8 mouse cellular contexts compared by ENCODE assay signal in genomic region chr15:78436380-78437192, GRCm38 (mm10). TPM values are rescaled to one million over a fixed set of nuclear protein-coding genes. Genes with fewer than 3 reads are reported as not detected.
DNase-seq lines count a peak whose midpoint lies in the region; ATAC-seq and TF ChIP-seq lines count a peak whose summit lies in the region.

No protein-coding gene starts in this region.

- H3K9me3 ChIP-seq in embryonic facial prominence, embryonic 15.5 days (replicated peaks), result no peaks in the 10 kb centered on the region
- no peaks in the 10 kb centered on the region for H3K9me3 ChIP-seq in heart, embryonic 11.5 days (replicated peaks; ENCODE audit: control insufficient read depth, low read length)
- no peaks in the 10 kb centered on the region for H3K9me3 ChIP-seq in kidney, embryonic 16.5 days (ENCODE audit: low read length)
- no peaks in the 10 kb centered on the region for H3K9me3 ChIP-seq in limb, embryonic 13.5 days
- H3K9me3 ChIP-seq in midbrain, postnatal 0 days (ENCODE audit: low read length), result no peaks in the 10 kb centered on the region

- peak overlapping the region; percentile 34 for H3K4me3 ChIP-seq in embryonic facial prominence, embryonic 15.5 days (replicated peaks)
- H3K4me3 ChIP-seq in heart, embryonic 11.5 days (ENCODE audit: low read depth, low read length), result peak overlapping the region; percentile 20
- H3K4me3 ChIP-seq in kidney, embryonic 16.5 days (ENCODE audit: low read length), result peak overlapping the region; percentile 38
- peak overlapping the region; percentile 30 for H3K4me3 ChIP-seq in limb, embryonic 13.5 days
- H3K4me3 ChIP-seq in midbrain, postnatal 0 days (ENCODE audit: low read depth, low read length), result no peak overlapping the region

- no peak overlapping the region for H3K9ac ChIP-seq in embryonic facial prominence, embryonic 15.5 days
- H3K9ac ChIP-seq in heart, embryonic 11.5 days (ENCODE audit: low read depth, low read length), result peak overlapping the region; percentile 50
- H3K9ac ChIP-seq in kidney, embryonic 16.5 days (replicated peaks; ENCODE audit: low read length), result peak overlapping the region; percentile 59
- peak overlapping the region; percentile 59 for H3K9ac ChIP-seq in limb, embryonic 13.5 days
- H3K9ac ChIP-seq in midbrain, postnatal 0 days (replicated peaks; ENCODE audit: low read length, poor library complexity, severe bottlenecking), result peak overlapping the region; percentile 39

- TF ChIP-seq CTCF in midbrain, postnatal 0 days (IDR thresholded peaks at IDR 0.05), result peak; percentile 42

- DNase-seq in thymus, postnatal 36 days, result peak; percentile 19 to 47
- DNase-seq in thymus, adult 18-20 months, result no peak
- DNase-seq in midbrain, postnatal 0 days (ENCODE audit: low spot score), result peak; percentile 77
- DNase-seq in testis, postnatal 10 days (ENCODE audit: low spot score), result peak; percentile 97

- H3K36me3 ChIP-seq in embryonic facial prominence, embryonic 15.5 days, result peaks cover 35% of the 10 kb centered on the region
- H3K36me3 ChIP-seq in heart, embryonic 11.5 days (ENCODE audit: control insufficient read depth, insufficient read depth, low read length), result no peaks in the 10 kb centered on the region
- peaks cover 8% of the 10 kb centered on the region; the same call in 1 of the 2 replicates for H3K36me3 ChIP-seq in kidney, embryonic 16.5 days (ENCODE audit: insufficient read depth, low read length)
- H3K36me3 ChIP-seq in limb, embryonic 13.5 days, result peaks cover 42% of the 10 kb centered on the region
- H3K36me3 ChIP-seq in midbrain, postnatal 0 days (ENCODE audit: insufficient read depth, low read length), result peaks cover 33% of the 10 kb centered on the region

- peaks cover 39% of the 10 kb centered on the region for H3K4me1 ChIP-seq in embryonic facial prominence, embryonic 15.5 days
- H3K4me1 ChIP-seq in heart, embryonic 11.5 days (ENCODE audit: control insufficient read depth, insufficient read depth, low read length), result peaks cover 22% of the 10 kb centered on the region
- H3K4me1 ChIP-seq in kidney, embryonic 16.5 days (ENCODE audit: insufficient read depth, low read length), result peaks cover 34% of the 10 kb centered on the region
- peaks cover 20% of the 10 kb centered on the region for H3K4me1 ChIP-seq in limb, embryonic 13.5 days
- H3K4me1 ChIP-seq in midbrain, postnatal 0 days (ENCODE audit: insufficient read depth, low read length), result peaks cover 6% of the 10 kb centered on the region; the same call in 1 of the 2 replicates

- H3K27me3 ChIP-seq in embryonic facial prominence, embryonic 15.5 days, result no peaks in the 10 kb centered on the region
- H3K27me3 ChIP-seq in heart, embryonic 11.5 days (ENCODE audit: control insufficient read depth, insufficient read depth, low read length), result peaks cover 6% of the 10 kb centered on the region
- no peaks in the 10 kb centered on the region for H3K27me3 ChIP-seq in kidney, embryonic 16.5 days (ENCODE audit: insufficient read depth, low read length)
- peaks cover 27% of the 10 kb centered on the region for H3K27me3 ChIP-seq in limb, embryonic 13.5 days
- no peaks in the 10 kb centered on the region for H3K27me3 ChIP-seq in midbrain, postnatal 0 days (ENCODE audit: insufficient read depth, low read length)

- peak overlapping the region; percentile 78 for H3K27ac ChIP-seq in embryonic facial prominence, embryonic 15.5 days (replicated peaks)
- H3K27ac ChIP-seq in heart, embryonic 11.5 days (ENCODE audit: low read depth, low read length), result no peak overlapping the region
- peak overlapping the region; percentile 67 for H3K27ac ChIP-seq in kidney, embryonic 16.5 days (ENCODE audit: low read length)
- peak overlapping the region; percentile 28; the same call in 1 of the 2 replicates for H3K27ac ChIP-seq in limb, embryonic 13.5 days
- H3K27ac ChIP-seq in midbrain, postnatal 0 days (ENCODE audit: low read depth, low read length), result no peak overlapping the region

- WGBS in embryonic facial prominence, embryonic 15.5 days, result 10% methylated on average over 28 of the region's 32 CpGs
- 12% methylated on average over 28 of the region's 32 CpGs for WGBS in heart, embryonic 11.5 days (ENCODE audit: insufficient replicate concordance)
- WGBS in kidney, embryonic 16.5 days, result 8% methylated on average over 32 of the region's 32 CpGs
- WGBS in limb, embryonic 13.5 days, result 10% methylated on average over 29 of the region's 32 CpGs
- WGBS in midbrain, postnatal 0 days, result 16% methylated on average over 31 of the region's 32 CpGs

- ATAC-seq in embryonic facial prominence, embryonic 15.5 days (ENCODE audit: insufficient number of reproducible peaks, low FRiP score, low TSS enrichment, low read depth), result peak; percentile 81
- ATAC-seq in heart, embryonic 11.5 days (replicated peaks; ENCODE audit: insufficient number of reproducible peaks, low FRiP score, low TSS enrichment), result peak; percentile 23; the same call in 1 of the 2 replicates
- peak; percentile 69 for ATAC-seq in kidney, embryonic 16.5 days (ENCODE audit: low FRiP score, low TSS enrichment)
- ATAC-seq in limb, embryonic 13.5 days (ENCODE audit: low FRiP score, low read depth), result 0 out of 2 replicates have a peak, but pooled peaks have one; percentile 52
- no peak for ATAC-seq in midbrain, postnatal 0 days (ENCODE audit: low FRiP score)

- peak overlapping the region; percentile 61 for H3K4me2 ChIP-seq in embryonic facial prominence, embryonic 15.5 days (replicated peaks)
- H3K4me2 ChIP-seq in heart, embryonic 11.5 days, result peak overlapping the region; percentile 58
- H3K4me2 ChIP-seq in kidney, embryonic 16.5 days (replicated peaks; ENCODE audit: low read depth, low read length), result peak overlapping the region; percentile 62
- H3K4me2 ChIP-seq in limb, embryonic 13.5 days (replicated peaks), result peak overlapping the region; percentile 63
- peak overlapping the region; percentile 43 for H3K4me2 ChIP-seq in midbrain, postnatal 0 days (ENCODE audit: low read depth, low read length, poor library complexity, severe bottlenecking)

RNA-seq across cellular contexts. Expression of gene Kctd17, which starts 8.2 kb away (rescaled TPM):
- polyA plus RNA-seq in embryonic facial prominence, embryonic 15.5 days (2015; fragmentation: Nextera tagmentation; extraction: Ambion mirVana), result 59.0 and 62.5 TPM in 2 replicates
- 16.8 and 21.3 TPM in 2 replicates for polyA plus RNA-seq in heart, embryonic 11.5 days (2014; fragmentation: Nextera tagmentation; extraction: Ambion mirVana)
- 41.5 and 43.1 TPM in 2 replicates for polyA plus RNA-seq in kidney, embryonic 16.5 days (2015; fragmentation: Nextera tagmentation; extraction: Ambion mirVana)
- 45.0 and 48.3 TPM in 2 replicates for polyA plus RNA-seq in limb, embryonic 13.5 days (2015; fragmentation: Nextera tagmentation; extraction: Ambion mirVana)
- total RNA-seq in midbrain, postnatal 0 days (2014; rRNA removed), result 156 and 164 TPM in 2 replicates
- 152 and 173 TPM in 2 replicates for polyA plus RNA-seq in midbrain, postnatal 0 days (2015; fragmentation: Nextera tagmentation; extraction: Ambion mirVana)

RNA-seq across cellular contexts. Expression of gene Mpst, which starts 30.4 kb away (rescaled TPM):
- 2.8 and 4.1 TPM in 2 replicates for polyA plus RNA-seq in embryonic facial prominence, embryonic 15.5 days (2015; fragmentation: Nextera tagmentation; extraction: Ambion mirVana)
- 1.1 and 1.6 TPM in 2 replicates for polyA plus RNA-seq in heart, embryonic 11.5 days (2014; fragmentation: Nextera tagmentation; extraction: Ambion mirVana)
- polyA plus RNA-seq in kidney, embryonic 16.5 days (2015; fragmentation: Nextera tagmentation; extraction: Ambion mirVana), result 3.2 and 5.3 TPM in 2 replicates
- 1.6 TPM in 2 replicates for polyA plus RNA-seq in limb, embryonic 13.5 days (2015; fragmentation: Nextera tagmentation; extraction: Ambion mirVana)
- 70.1 and 84.8 TPM in 2 replicates for total RNA-seq in midbrain, postnatal 0 days (2014; rRNA removed)
- polyA plus RNA-seq in midbrain, postnatal 0 days (2015; fragmentation: Nextera tagmentation; extraction: Ambion mirVana), result 3.2 and 3.8 TPM in 2 replicates

RNA-seq across cellular contexts. Expression of gene Tst, which starts 30.9 kb away (rescaled TPM):
- 49.1 and 68.9 TPM in 2 replicates for polyA plus RNA-seq in embryonic facial prominence, embryonic 15.5 days (2015; fragmentation: Nextera tagmentation; extraction: Ambion mirVana)
- polyA plus RNA-seq in heart, embryonic 11.5 days (2014; fragmentation: Nextera tagmentation; extraction: Ambion mirVana), result 9.6 and 13.5 TPM in 2 replicates
- polyA plus RNA-seq in kidney, embryonic 16.5 days (2015; fragmentation: Nextera tagmentation; extraction: Ambion mirVana), result 64.4 and 76.4 TPM in 2 replicates
- 5.6 and 7.3 TPM in 2 replicates for polyA plus RNA-seq in limb, embryonic 13.5 days (2015; fragmentation: Nextera tagmentation; extraction: Ambion mirVana)
- 31.3 and 34.8 TPM in 2 replicates for total RNA-seq in midbrain, postnatal 0 days (2014; rRNA removed)
- polyA plus RNA-seq in midbrain, postnatal 0 days (2015; fragmentation: Nextera tagmentation; extraction: Ambion mirVana), result 34.4 and 40.0 TPM in 2 replicates

RNA-seq across cellular contexts. Expression of gene Tmprss6, which starts 31.8 kb away (rescaled TPM):
- polyA plus RNA-seq in embryonic facial prominence, embryonic 15.5 days (2015; fragmentation: Nextera tagmentation; extraction: Ambion mirVana), result 2.7 and 3.4 TPM in 2 replicates
- 0.64 TPM in 1 of 2 replicates, not detected in the other for polyA plus RNA-seq in heart, embryonic 11.5 days (2014; fragmentation: Nextera tagmentation; extraction: Ambion mirVana)
- 0.29 and 0.42 TPM in 2 replicates for polyA plus RNA-seq in kidney, embryonic 16.5 days (2015; fragmentation: Nextera tagmentation; extraction: Ambion mirVana)
- 0.13 and 0.81 TPM in 2 replicates for polyA plus RNA-seq in limb, embryonic 13.5 days (2015; fragmentation: Nextera tagmentation; extraction: Ambion mirVana)
- total RNA-seq in midbrain, postnatal 0 days (2014; rRNA removed), result 0.66 TPM in 1 of 2 replicates, not detected in the other
- 0.10 and 0.26 TPM in 2 replicates for polyA plus RNA-seq in midbrain, postnatal 0 days (2015; fragmentation: Nextera tagmentation; extraction: Ambion mirVana)

RNA-seq across cellular contexts. Expression of gene Tex33, which starts 40.9 kb away (rescaled TPM):
- polyA plus RNA-seq in embryonic facial prominence, embryonic 15.5 days (2015; fragmentation: Nextera tagmentation; extraction: Ambion mirVana), result 0.83 TPM in 1 of 2 replicates, not detected in the other
- polyA plus RNA-seq in heart, embryonic 11.5 days (2014; fragmentation: Nextera tagmentation; extraction: Ambion mirVana), result not detected in 2 replicates
- polyA plus RNA-seq in kidney, embryonic 16.5 days (2015; fragmentation: Nextera tagmentation; extraction: Ambion mirVana), result not detected in 2 replicates
- not detected in 2 replicates for polyA plus RNA-seq in limb, embryonic 13.5 days (2015; fragmentation: Nextera tagmentation; extraction: Ambion mirVana)
- total RNA-seq in midbrain, postnatal 0 days (2014; rRNA removed), result not detected in 2 replicates
- 0.16 TPM in 1 of 2 replicates, not detected in the other for polyA plus RNA-seq in midbrain, postnatal 0 days (2015; fragmentation: Nextera tagmentation; extraction: Ambion mirVana)

Comparison
In these comparisons a context has a peak if more than half of its experiments do, and no peak if none do; other contexts are left out.
1. DNase-seq: peak in thymus, postnatal 36 days (2 of 2), midbrain, postnatal 0 days (single experiment) and testis, postnatal 10 days (single experiment); none in thymus, adult 18-20 months (0 of 2).
2. H3K27ac ChIP-seq: peak in embryonic facial prominence, embryonic 15.5 days (single experiment), kidney, embryonic 16.5 days (single experiment) and limb, embryonic 13.5 days (single experiment); none in heart, embryonic 11.5 days (single experiment) and midbrain, postnatal 0 days (single experiment).
3. Peak in every context shown above with its lines, with median percentiles within 50 percentile points of each other: H3K4me2 ChIP-seq.